Mouse (Mus musculus): ENCODE data around the gene Rab25.

DNA sequence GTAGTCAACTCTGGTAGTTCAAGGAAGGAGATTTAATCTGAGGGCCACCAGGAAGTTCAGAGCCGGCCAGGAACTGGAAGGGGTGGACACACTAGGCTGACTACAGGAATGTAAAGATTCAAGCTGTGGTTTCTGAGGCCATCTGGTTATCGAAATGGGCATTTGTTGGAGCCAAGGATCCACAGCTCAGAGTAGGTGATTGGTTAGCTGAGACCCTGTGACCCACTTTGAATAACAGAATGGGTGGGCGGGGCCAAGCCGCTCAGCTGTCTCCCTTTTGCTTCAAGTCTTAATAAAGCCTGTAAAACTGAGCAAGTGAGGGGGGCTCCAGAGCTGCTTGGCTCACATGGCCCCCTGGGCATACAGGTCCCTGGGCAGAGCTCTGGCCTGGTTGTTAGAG is 13.9 kb upstream of the Rab25 start:
- TF ChIP-seq EP300 (optimal IDR thresholded peaks at IDR 0.05), result no peak
- no peak for TF ChIP-seq CTCF (IDR thresholded peaks at IDR 0.05; ENCODE audit: low read depth)

Measured in stomach, postnatal 0 days (tissue).